Mouse (Mus musculus): ENCODE data around the gene Plcg1.

Gene Plcg1

DNA sequence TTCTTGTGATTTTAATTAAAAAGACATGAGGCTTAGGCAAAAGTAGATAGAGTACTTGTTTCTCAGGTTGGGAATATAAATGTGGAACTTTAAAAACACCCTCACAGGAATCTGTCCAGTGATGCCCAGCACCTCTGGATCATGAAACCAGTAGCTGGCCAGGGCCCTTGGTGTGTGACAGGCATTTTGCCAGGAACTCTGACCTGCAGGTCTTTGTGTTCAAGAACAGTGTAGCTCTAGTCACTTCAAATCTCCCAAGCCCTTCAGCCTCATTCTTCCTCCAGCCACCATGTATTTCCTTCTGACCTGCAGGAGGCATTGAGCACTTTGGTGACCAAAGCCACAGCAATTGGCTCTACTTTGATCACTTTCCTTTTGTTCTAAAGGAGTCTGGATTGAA lies 39.3 kb downstream of the Plcg1 start:
- no peak for DNase-seq (ENCODE audit: low read depth, low spot score)

DNA sequence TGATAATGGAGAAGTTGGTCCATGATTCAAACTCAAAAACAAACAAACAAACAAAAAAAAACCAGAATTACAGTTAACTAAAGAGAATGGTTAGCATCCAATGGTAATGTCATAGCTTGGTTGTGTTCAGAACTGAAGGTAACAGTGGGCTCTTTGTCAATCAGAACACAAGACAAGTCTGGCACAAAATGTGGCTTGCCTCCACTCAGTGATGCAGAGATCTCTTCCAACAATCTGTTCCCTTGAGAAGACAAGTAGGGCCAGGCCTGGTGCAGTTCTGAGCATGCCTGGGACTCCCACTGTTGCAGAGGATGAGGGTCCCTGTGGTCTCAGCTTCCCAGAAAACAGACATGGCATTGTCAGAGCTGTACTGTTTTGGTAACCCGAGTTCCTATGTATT lies 39.8 kb downstream of the Plcg1 start:
- no peak for DNase-seq (ENCODE audit: low read depth, low spot score)

DNA sequence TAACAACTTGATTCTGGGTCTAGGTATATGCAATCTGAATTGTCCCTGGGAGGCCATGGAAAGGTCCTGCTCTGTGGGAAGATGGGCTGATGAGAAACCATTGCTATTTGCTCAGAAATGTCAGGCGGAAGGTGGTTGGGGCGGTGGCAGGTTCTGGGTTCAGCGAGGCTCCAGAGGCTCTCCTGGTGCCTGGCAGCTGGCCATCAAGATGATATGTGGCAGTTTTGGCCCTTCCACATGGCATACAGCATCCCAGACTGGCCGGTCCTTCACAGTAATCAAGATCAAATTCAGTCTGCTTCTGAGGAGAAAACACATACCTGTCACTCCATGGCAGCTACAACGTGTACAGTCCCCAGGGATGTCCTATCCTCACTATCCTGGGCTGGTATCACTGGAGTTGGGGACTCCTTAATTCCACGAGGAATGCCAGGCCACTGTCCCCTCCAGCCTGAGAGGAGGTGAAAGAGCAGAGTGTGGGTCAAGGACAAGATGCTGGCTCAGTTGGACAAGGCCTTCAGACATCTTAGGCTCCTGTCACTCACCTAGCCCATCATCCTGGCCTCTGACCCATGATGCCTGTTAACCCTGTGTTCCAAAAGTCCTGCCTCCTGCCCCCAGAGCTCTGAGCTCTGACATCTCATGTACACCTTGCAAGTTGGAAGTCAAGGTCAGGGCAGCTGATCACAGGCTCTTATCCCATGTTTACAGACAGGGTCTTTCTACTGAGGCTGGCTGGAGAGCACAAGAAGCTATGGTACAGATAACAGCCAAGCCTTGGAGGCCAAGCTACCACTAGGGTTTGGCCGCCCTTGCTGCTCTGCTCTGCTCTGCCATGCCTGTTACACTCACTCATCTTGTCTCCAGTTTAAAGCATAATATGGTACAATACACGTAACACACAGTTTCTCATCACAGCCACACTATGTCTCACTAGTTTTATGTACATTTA lies 40.5 kb downstream of the Plcg1 start:
- no peak for DNase-seq (ENCODE audit: low read depth, low spot score)

DNA sequence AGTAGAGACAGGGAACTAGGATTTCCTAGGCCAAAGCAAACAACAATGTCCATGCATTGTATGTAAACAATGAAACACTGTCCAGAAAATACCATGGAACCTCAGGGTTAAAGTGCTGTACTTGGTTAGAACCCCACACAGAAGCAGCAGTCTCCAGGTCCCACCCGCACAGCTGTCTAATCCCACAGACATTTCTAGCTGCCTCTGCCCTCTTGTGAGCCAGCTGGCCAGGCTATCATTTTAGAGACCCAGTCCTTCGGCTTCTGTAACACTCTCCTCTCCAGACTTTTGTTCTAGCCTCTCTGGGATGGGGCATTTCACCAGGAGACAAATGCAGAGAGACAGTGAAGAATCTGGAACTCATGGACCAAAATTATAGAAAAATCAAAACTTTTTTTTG lies 46.9 kb downstream of the Plcg1 start:
- DNase-seq (ENCODE audit: low read depth, low spot score), result no peak

DNA sequence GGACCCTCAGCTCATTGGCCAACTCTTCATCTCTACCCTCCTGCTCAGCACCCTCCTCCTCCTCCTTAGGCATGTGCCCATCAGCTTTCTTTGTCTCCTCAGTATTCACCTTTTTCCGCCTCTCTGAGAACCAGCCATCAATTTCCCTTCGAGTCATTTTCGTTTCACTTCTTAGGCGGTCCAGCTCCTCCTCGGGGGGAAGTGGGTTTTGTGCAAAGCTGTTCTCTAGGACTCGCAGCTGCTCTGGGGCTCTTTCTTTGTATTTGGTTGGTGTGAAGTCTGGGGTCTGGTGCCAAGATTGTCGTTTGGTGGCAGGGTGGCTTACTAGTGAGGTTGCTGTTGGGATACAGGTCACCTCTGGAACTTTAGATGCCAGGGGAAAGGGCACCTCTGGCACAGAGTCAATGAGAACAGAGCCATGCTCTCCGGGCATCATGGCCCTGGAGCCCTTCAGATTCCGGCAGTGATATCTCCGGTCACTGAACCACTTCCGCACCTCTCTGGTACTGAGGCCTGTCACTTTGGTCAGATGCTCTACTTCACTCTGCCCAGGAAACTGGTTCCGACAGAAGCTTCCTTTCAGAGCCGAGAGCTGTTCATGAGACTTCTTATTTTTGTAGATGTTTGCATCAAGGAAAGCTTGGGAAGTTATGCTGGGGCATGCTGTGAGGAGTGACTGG lies 49.2 kb downstream of the Plcg1 start:
- DNase-seq (ENCODE audit: low read depth, low spot score), result no peak

DNA sequence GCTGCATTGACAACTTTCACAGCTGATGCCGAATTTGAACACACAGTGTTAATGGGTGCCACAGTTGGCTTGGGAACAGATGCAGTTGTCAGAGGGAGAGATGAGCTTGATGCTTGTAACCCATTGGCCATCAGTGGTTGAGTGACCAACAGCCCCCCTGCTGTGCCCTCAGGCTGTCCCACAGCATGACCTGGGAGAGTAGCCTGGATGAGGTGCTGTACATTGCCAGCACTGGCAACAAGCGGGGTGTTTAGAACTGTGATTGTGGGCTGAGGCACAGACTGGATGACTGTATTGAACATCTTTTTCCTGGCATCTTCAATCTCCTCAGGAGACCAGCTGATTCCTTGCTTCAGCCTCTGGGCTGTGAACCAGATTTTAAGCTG lies 49.7 kb downstream of the Plcg1 start:
- no peak for DNase-seq (ENCODE audit: low read depth, low spot score)

DNA sequence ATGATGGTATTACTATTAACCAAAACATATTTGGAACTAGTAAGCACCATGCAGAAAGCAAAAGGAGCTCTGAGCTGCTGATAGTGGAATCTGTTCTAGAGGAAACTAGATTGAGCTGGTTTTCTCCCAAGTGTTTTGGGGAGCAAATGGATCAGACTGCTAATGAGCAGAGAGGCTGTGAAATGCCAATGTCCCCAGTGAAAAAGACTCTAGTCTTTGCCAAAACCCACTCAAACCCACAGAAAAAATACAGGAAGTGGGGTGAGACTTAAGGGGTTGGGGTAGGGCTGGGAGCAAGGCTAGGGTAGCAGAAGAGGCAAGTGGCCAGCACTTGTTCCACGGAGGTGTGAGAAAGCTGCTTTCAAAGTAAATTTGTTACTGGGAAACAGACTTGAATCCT lies 55.2 kb downstream of the Plcg1 start:
- DNase-seq (ENCODE audit: low read depth, low spot score), result no peak

DNA sequence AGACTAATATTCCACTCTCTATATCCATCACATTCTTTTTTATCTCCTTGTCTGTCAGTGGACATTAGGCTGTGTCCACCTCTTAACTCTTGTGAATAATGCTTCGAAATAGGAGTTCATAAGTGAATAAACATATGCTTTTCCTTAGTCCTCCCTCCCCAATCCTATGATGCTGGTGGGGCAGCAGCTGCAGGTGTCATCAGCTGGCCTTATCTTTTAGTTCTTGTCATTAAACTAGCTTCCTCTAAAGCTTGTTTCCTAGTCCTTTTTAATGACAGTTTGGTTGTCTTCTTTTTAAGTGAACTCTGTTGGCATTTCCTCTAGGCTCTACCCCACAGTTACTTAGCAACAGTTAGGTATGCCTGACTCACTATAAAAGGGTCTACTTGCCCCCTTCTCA lies 57.9 kb downstream of the Plcg1 start:
- no peak for DNase-seq (ENCODE audit: low read depth, low spot score)

DNA sequence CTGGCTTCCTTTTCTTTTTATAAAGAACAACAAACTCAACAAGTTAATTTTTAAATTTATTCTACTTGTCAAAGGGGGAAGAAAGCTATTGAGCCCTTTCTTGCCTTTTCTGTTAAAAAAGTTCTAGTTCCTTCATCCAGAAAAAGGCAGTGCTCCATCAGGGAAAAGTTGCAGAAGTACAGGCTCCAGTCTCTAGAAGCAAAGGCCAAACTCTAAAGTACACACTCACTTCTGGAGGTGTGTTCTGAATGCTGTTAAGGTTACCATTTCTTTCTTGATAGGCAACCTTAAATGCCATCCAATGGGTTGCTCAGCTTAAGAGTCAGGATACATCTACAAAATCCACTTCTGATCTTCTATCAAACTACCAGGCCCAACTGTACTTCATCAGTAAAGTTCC lies 58.6 kb downstream of the Plcg1 start:
- no peak for DNase-seq (ENCODE audit: low read depth, low spot score)

DNA sequence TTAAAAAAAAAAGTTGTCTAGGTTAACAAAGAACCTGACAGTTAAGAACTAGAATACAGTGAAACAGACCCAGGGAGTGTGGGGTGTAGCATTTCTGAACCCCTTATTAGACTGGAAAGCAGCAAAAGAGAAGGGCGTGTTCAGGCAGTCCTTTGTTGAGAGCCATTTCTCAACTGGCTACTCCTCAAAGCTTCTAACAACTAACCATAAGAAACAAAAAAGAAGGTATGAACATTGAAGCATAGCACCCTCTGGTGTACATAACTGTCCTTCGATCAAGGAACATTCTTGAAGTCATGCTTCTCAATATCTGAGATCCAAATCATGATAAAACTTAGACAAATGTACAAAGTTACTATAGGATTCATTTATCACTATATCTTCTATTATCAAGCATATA lies 62.0 kb downstream of the Plcg1 start:
- DNase-seq (ENCODE audit: low read depth, low spot score), result no peak

DNA sequence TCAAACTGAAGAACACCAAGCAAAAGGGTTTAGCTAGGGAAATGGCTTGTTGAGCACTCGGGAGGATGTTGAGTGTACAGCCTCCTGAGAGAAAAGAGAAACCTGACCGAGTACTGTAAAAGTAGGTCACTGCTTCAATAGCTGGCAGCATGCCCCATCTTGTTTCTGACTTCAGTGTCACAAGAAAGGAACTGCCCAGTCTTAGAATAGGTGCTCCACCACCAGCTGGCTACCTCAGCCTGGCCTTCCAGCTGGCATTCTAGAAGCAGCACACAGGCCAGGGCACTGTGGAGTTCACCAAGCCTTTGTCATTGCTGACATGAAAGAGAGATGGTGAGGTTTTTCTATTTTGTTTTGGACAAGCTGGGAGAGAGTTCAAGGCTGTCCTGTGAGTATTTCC lies 65.9 kb downstream of the Plcg1 start:
- no peak for DNase-seq (ENCODE audit: low read depth, low spot score)

DNA sequence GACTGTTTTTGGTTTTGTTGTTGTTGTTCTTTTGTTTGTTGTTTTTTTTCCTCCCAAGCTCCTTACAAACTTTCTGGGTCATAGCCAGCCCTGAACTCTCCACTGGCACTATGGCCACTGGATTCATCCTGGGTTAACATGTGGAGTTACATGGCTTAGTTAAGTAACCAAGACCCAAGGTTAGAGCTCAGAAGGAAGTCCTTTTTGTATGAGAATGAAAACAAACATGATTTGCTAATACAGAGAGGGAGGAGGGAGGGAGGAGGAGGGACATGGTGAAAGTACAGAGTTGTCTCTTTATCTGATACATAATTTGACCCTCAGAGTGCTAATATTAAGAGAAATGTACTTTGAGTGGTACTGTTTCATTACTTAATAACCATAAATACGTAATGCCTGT lies 67.1 kb downstream of the Plcg1 start:
- DNase-seq (ENCODE audit: low read depth, low spot score), result no peak

DNA sequence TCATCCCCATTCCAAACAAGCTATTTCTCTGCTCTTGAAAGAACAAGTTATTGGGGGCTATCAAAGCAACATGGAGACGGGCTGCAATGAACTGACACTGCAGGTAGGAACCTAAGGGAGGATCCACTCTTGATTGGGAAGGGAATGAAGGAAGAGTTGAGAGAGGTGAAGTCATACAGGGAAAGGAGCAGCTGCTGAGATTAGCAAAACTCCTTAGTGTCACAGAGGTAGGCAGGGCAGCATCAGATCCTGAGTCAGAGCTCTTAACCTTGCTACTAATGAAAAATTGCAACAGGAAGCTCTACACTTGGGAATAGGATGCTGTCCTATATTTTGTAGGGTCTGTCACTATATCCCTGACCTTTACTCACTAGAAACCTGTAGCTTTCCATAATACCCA lies 69.9 kb downstream of the Plcg1 start:
- DNase-seq (ENCODE audit: low read depth, low spot score), result no peak

DNA sequence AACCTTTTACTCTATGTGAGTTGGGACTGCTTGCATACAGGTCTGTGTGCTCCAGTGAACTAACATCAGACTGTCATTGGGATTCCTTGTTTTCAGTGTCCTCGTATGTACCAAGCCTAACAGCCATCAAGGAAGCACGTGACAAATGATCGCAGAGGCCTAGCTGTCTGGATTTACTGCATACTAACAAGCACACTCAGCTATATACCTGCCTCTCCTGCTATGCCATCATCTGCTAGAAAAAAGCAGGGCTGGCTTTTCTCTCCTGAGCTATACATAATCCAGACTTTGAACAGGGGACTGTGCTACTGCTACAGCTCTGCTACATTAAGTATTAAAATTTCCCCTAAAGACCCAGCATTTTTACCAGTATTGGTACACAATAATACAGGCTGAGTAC lies 71.2 kb downstream of the Plcg1 start:
- DNase-seq (ENCODE audit: low read depth, low spot score), result no peak

DNA sequence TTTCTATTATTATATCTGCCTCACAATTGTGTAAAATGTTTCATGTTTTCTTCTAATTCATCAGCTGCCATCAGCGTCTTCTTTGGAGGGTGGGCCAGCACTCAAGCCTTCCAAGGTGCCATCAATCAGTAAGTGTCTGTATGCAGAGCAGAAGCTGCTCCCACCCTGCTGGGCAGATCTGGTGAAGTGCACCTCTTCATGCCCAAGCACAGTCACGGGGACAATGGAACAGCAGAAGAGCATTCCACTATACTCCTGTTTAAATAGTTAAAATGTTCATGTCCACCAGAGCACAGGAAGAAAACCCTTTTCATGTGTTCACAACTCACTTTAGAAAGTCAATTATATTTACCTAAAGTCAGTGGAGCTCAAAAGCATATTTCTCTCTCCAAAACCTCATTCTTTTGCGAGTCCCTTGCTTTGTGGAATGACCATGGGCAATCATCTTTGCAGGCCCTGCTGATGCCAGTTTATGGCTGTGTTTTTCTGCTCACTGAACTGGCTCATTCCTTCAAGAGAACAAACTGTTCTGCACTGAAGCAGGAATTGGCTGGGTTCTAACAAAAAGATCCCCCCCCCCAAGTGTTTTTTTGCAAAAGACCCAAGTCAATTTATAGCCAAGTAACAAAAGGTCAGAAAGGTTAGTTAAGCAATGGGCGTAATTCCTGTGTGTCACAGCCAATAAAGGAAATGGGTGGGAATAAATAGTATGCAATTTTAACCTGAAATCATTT lies 73.9 kb downstream of the Plcg1 start:
- no peak for DNase-seq (ENCODE audit: low read depth, low spot score)

DNA sequence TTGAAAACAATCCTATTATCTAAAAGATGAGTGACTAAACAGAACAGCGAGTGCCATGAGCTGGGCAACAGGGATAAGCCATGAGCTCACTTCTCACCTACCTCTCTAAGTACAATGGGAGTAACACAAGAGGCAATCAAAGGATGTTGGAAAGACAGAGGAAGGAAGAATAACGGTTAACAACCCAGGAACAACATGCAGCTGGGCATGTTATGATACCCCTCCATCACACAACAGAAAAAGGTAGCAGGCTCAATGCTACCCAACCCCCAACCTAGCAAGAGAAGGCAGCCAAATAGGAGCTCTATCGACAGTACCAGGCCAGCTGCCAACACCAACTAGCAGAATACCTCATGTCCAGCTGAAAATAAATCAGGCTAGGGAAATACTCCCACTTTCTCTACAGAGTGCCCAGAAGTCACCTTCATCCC lies 75.0 kb downstream of the Plcg1 start:
- no peak for DNase-seq (ENCODE audit: low read depth, low spot score)

DNA sequence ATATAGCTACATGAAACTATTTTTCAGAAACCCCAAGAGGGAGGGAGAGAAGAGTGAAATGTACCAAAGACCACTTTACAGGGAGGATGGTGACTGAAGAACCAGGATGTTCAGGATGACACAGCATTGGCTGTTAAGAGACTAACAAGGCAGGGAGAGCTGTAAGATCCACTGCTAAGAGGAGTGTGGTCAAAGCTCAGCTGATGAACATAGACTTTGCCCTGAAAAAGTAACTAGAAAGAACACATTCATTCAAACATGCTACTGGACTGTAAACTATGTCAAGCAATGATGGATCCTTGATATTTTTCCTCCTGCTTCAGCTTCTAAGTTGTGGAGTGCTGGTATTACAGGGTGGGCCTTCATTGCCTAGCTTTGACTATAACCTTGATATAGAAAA lies 79.3 kb downstream of the Plcg1 start:
- no peak for DNase-seq (ENCODE audit: low read depth, low spot score)

DNA sequence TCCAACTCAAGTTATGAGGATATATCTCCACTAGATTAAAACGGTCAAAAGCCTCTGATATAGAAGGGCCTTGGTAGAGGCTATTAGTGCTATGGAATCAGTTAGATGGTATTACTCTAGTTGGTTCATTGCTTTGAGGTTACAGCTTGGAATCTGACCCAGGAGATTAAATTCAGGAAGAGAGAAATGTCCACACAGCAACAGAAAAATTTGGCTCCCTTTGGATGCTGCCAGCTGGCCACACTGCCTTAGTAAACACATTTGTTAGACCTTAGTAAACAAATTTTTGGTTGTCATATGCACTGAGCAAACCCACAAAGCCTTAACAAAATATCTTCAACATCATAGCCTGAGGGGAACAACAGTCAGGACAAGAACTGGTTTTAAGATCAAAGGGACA lies 79.7 kb downstream of the Plcg1 start:
- no peak for DNase-seq (ENCODE audit: low read depth, low spot score)
